9 mouse cellular contexts compared by ENCODE assay signal in genomic region chr6:124485414-124486144, GRCm38 (mm10). TPM values are rescaled to one million over a fixed set of nuclear protein-coding genes. Genes with fewer than 3 reads are reported as not detected.
DNase-seq lines count a peak whose midpoint lies in the region; ATAC-seq lines count a peak whose summit lies in the region.
"Had no signal": no experiment of that assay in that cellular context is flagged by ENCODE, and none has a peak within 500 bp of the region (broad histone marks: within the 10 kb centered on the region; RNA-seq: fewer than 3 reads in every experiment).

No protein-coding gene starts in this region.

- H3K27me3 ChIP-seq in lung, embryonic 16.5 days (ENCODE audit: control insufficient read depth, insufficient read depth, low read depth, low read length) = no peaks in the 10 kb centered on the region
- no peaks in the 10 kb centered on the region for H3K27me3 ChIP-seq in forebrain, embryonic 11.5 days (ENCODE audit: control insufficient read depth, insufficient read depth, low read length)
- no peaks in the 10 kb centered on the region for H3K27me3 ChIP-seq in limb, embryonic 15.5 days

- H3K4me3 ChIP-seq in lung, embryonic 16.5 days (ENCODE audit: low read length) = peak overlapping the region; percentile 16; the same call in 1 of the 2 replicates
- peak overlapping the region; percentile 9 for H3K4me3 ChIP-seq in forebrain, embryonic 11.5 days (ENCODE audit: low read depth, low read length)
- no peak overlapping the region for H3K4me3 ChIP-seq in limb, embryonic 15.5 days

- no peak overlapping the region for H3K9ac ChIP-seq in lung, embryonic 16.5 days (ENCODE audit: low read length)
- H3K9ac ChIP-seq in forebrain, embryonic 11.5 days (ENCODE audit: low read length) = no peak overlapping the region
- no peak overlapping the region for H3K9ac ChIP-seq in limb, embryonic 15.5 days

- peak overlapping the region; percentile 31 for H3K4me2 ChIP-seq in lung, embryonic 16.5 days (ENCODE audit: low read depth, low read length)
- peak overlapping the region; percentile 38 for H3K4me2 ChIP-seq in forebrain, embryonic 11.5 days (ENCODE audit: low read depth, low read length, severe bottlenecking)
- 0 out of 2 replicates have a peak overlapping the region, but pooled peaks have one; percentile 12 for H3K4me2 ChIP-seq in limb, embryonic 15.5 days

- no peak for DNase-seq in lung, postnatal 14 days
- DNase-seq in forebrain, embryonic 11.5 days (ENCODE audit: low spot score) = peak; percentile 61
- DNase-seq in telencephalon, adult 2 months (ENCODE audit: low read depth, low spot score) = peak; percentile 33
- no peak for DNase-seq in layer of hippocampus, adult 18-20 months (ENCODE audit: low spot score in 2 of 2)

- peaks cover 3% of the 10 kb centered on the region; the same call in 1 of the 2 replicates for H3K4me1 ChIP-seq in lung, embryonic 16.5 days (replicated peaks; ENCODE audit: control insufficient read depth, insufficient read depth, low read length)
- no peaks in the 10 kb centered on the region for H3K4me1 ChIP-seq in forebrain, embryonic 11.5 days (replicated peaks; ENCODE audit: control insufficient read depth, insufficient read depth, low read length)
- 0 out of 2 replicates have a peak, but pooled peaks cover 4% of the 10 kb centered on the region for H3K4me1 ChIP-seq in limb, embryonic 15.5 days

- no peak overlapping the region for H3K27ac ChIP-seq in lung, embryonic 16.5 days (ENCODE audit: low read length)
- no peak overlapping the region for H3K27ac ChIP-seq in forebrain, embryonic 11.5 days (ENCODE audit: low read depth, low read length)
- H3K27ac ChIP-seq in limb, embryonic 15.5 days = no peak overlapping the region
- H3K27ac ChIP-seq: macrophage had no signal

- WGBS in lung, embryonic 16.5 days = 33% methylated on average over 21 of the region's 21 CpGs
- 38% methylated on average over 21 of the region's 21 CpGs for WGBS in forebrain, embryonic 11.5 days
- 36% methylated on average over 21 of the region's 21 CpGs for WGBS in limb, embryonic 15.5 days

- H3K36me3 ChIP-seq in lung, embryonic 16.5 days (ENCODE audit: control insufficient read depth, insufficient read depth, low read length) = no peaks in the 10 kb centered on the region
- H3K36me3 ChIP-seq in forebrain, embryonic 11.5 days (ENCODE audit: control insufficient read depth, insufficient read depth, low read length) = no peaks in the 10 kb centered on the region
- no peaks in the 10 kb centered on the region for H3K36me3 ChIP-seq in limb, embryonic 15.5 days

- H3K9me3 ChIP-seq in lung, embryonic 16.5 days (ENCODE audit: control insufficient read depth, low read length) = no peaks in the 10 kb centered on the region
- H3K9me3 ChIP-seq in forebrain, embryonic 11.5 days (ENCODE audit: control insufficient read depth, low read length) = no peaks in the 10 kb centered on the region
- no peaks in the 10 kb centered on the region for H3K9me3 ChIP-seq in limb, embryonic 15.5 days

- ATAC-seq in lung, embryonic 16.5 days (ENCODE audit: low read depth) = peak; percentile 56; the same call in 1 of the 2 replicates
- peak; percentile 86 for ATAC-seq in forebrain, embryonic 11.5 days (replicated peaks; ENCODE audit: low FRiP score)
- ATAC-seq in limb, embryonic 15.5 days (ENCODE audit: insufficient number of reproducible peaks, low FRiP score, low TSS enrichment, low read depth) = no peak
- ATAC-seq in inflammation-experienced regulatory T-cells, adult 6 months = no peak
- ATAC-seq in megakaryocyte, adult 5-6 weeks (ENCODE audit: poor library complexity, severe bottlenecking) = no peak

RNA-seq across cellular contexts. Expression of gene C1rl, which starts 7.3 kb away (rescaled TPM):
- polyA plus RNA-seq in lung, embryonic 16.5 days (2015; fragmentation: Nextera tagmentation; extraction: Ambion mirVana) = 0.68 and 0.91 TPM in 2 replicates
- 0.08 and 0.21 TPM in 2 replicates for polyA plus RNA-seq in forebrain, embryonic 11.5 days (2014; fragmentation: Nextera tagmentation; extraction: Ambion mirVana)
- polyA plus RNA-seq in limb, embryonic 15.5 days (2015; fragmentation: Nextera tagmentation; extraction: Ambion mirVana) = 0.61 and 0.73 TPM in 2 replicates
- under 1 TPM; 0.22 to 0.38 TPM for total RNA-seq in layer of hippocampus, adult 18-20 months (2021)
- not detected for polyA plus RNA-seq in inflammation-experienced regulatory T-cells, adult 6 months (2017; shearing (Covaris generic))
- total RNA-seq in megakaryocyte, adult 5-6 weeks (2015) = 9.2 and 11.8 TPM in 2 replicates
- 15.1 and 15.9 TPM in 2 replicates for total RNA-seq in megakaryocyte, adult 5-6 weeks (2017)

RNA-seq across cellular contexts. Expression of gene Clstn3, which starts 21.0 kb away (rescaled TPM):
- 2.0 and 2.3 TPM in 2 replicates for polyA plus RNA-seq in lung, embryonic 16.5 days (2015; fragmentation: Nextera tagmentation; extraction: Ambion mirVana)
- 12.8 and 15.2 TPM in 2 replicates for polyA plus RNA-seq in forebrain, embryonic 11.5 days (2014; fragmentation: Nextera tagmentation; extraction: Ambion mirVana)
- 5.8 and 7.2 TPM in 2 replicates for polyA plus RNA-seq in limb, embryonic 15.5 days (2015; fragmentation: Nextera tagmentation; extraction: Ambion mirVana)
- 100 to 1,000 TPM; 269 to 293 TPM for total RNA-seq in layer of hippocampus, adult 18-20 months (2021)
- polyA plus RNA-seq in inflammation-experienced regulatory T-cells, adult 6 months (2017; shearing (Covaris generic)) = not detected
- total RNA-seq in megakaryocyte, adult 5-6 weeks (2015) = 0.11 and 1.2 TPM in 2 replicates
- total RNA-seq in megakaryocyte, adult 5-6 weeks (2017) = 0.51 and 0.73 TPM in 2 replicates

RNA-seq across cellular contexts. Expression of gene C1ra, which starts 26.6 kb away (rescaled TPM):
- 6.0 and 7.5 TPM in 2 replicates for polyA plus RNA-seq in lung, embryonic 16.5 days (2015; fragmentation: Nextera tagmentation; extraction: Ambion mirVana)
- 0.08 and 0.35 TPM in 2 replicates for polyA plus RNA-seq in forebrain, embryonic 11.5 days (2014; fragmentation: Nextera tagmentation; extraction: Ambion mirVana)
- polyA plus RNA-seq in limb, embryonic 15.5 days (2015; fragmentation: Nextera tagmentation; extraction: Ambion mirVana) = 3.9 and 4.6 TPM in 2 replicates
- 1 to 10 TPM; 1.2 TPM for total RNA-seq in layer of hippocampus, adult 18-20 months (2021)
- polyA plus RNA-seq in inflammation-experienced regulatory T-cells, adult 6 months (2017; shearing (Covaris generic)) = under 1 TPM; 0.19 to 0.44 (median 0.43) TPM
- total RNA-seq in megakaryocyte, adult 5-6 weeks (2015) = 4.7 and 4.8 TPM in 2 replicates
- 3.4 and 3.8 TPM in 2 replicates for total RNA-seq in megakaryocyte, adult 5-6 weeks (2017)

RNA-seq across cellular contexts. Expression of gene C1s1, which starts 56.6 kb away (rescaled TPM):
- 3.9 and 6.7 TPM in 2 replicates for polyA plus RNA-seq in lung, embryonic 16.5 days (2015; fragmentation: Nextera tagmentation; extraction: Ambion mirVana)
- polyA plus RNA-seq in forebrain, embryonic 11.5 days (2014; fragmentation: Nextera tagmentation; extraction: Ambion mirVana) = 0.33 TPM in 1 of 2 replicates, not detected in the other
- polyA plus RNA-seq in limb, embryonic 15.5 days (2015; fragmentation: Nextera tagmentation; extraction: Ambion mirVana) = 5.5 and 6.6 TPM in 2 replicates
- total RNA-seq in layer of hippocampus, adult 18-20 months (2021) = 1 to 10 TPM in 1 of 2 experiments, under 1 TPM in 1; 0.84 to 1.6 TPM
- not detected for polyA plus RNA-seq in inflammation-experienced regulatory T-cells, adult 6 months (2017; shearing (Covaris generic))
- 0.14 TPM in 1 of 2 replicates, not detected in the other for total RNA-seq in megakaryocyte, adult 5-6 weeks (2015)
- 0.28 and 1.0 TPM in 2 replicates for total RNA-seq in megakaryocyte, adult 5-6 weeks (2017)
- polyA plus RNA-seq: macrophage had no signal

Comparison
In these comparisons a context has a peak if more than half of its experiments do, and no peak if none do; other contexts are left out.
1. ATAC-seq: peak in lung, embryonic 16.5 days (single experiment) and forebrain, embryonic 11.5 days (single experiment); none in limb, embryonic 15.5 days (single experiment), inflammation-experienced regulatory T-cells, adult 6 months (single experiment) and megakaryocyte, adult 5-6 weeks (single experiment).
2. DNase-seq: peak in forebrain, embryonic 11.5 days (single experiment) and telencephalon, adult 2 months (single experiment); none in lung, postnatal 14 days (single experiment) and layer of hippocampus, adult 18-20 months (0 of 2).
3. Peak in every context shown above with its lines, with median percentiles within 50 percentile points of each other: H3K4me2 ChIP-seq.